Mouse (Mus musculus): Measurements from ENCODE around the gene Tmem245. TPM values are rescaled to one million over a fixed set of nuclear protein-coding genes. Genes with fewer than 3 reads are reported as not detected.
A peak's percentile ranks its signal among the peaks of the same experiment; 100 is the strongest.

The Tmem245 gene
- polyA plus RNA-seq, 1 experiment from 2014 or later = 14.6 TPM

MicroRNAs within 50 kb of the gene (microRNA counts, 519-probe panel; counts per million panel counts)
- 4,552 counts per million, percentile 37 among the panel's probes with 10 or more counts for microRNA mmu-miR-32

Small RNA genes within 50 kb of the gene (microRNA-seq; reads per million reads assigned to microRNA genes)
- gene Mir32 = 249 reads per million, percentile 63 among the genes with 10 or more reads in this experiment

Other genes with a start within 250 kb of the Tmem245 start
- not detected in 2 replicates for gene Gm26657, start 207.4 kb downstream of the Tmem245 start, polyA plus RNA-seq (2016; fragmentation: Nextera tagmentation; extraction: Ambion mirVana)
- gene Actl7b, start 206.0 kb downstream of the Tmem245 start, polyA plus RNA-seq (2016; fragmentation: Nextera tagmentation; extraction: Ambion mirVana) = 0.19 TPM in 1 of 2 replicates, not detected in the other
- gene Actl7a, start 204.0 kb downstream of the Tmem245 start, polyA plus RNA-seq (2016; fragmentation: Nextera tagmentation; extraction: Ambion mirVana) = not detected in 2 replicates
- gene Elp1, start 145.1 kb downstream of the Tmem245 start, polyA plus RNA-seq (2016; fragmentation: Nextera tagmentation; extraction: Ambion mirVana) = 78.4 and 87.6 TPM in 2 replicates
- 21.0 and 24.7 TPM in 2 replicates for gene Fam206a, start 145.1 kb downstream of the Tmem245 start, polyA plus RNA-seq (2016; fragmentation: Nextera tagmentation; extraction: Ambion mirVana)
- 40.2 and 40.4 TPM in 2 replicates for gene Ctnnal1, start 82.2 kb downstream of the Tmem245 start, polyA plus RNA-seq (2016; fragmentation: Nextera tagmentation; extraction: Ambion mirVana)
- 2.2 TPM in 2 replicates for gene Frrs1l, start 43.0 kb upstream of the Tmem245 start, polyA plus RNA-seq (2016; fragmentation: Nextera tagmentation; extraction: Ambion mirVana)
- gene Epb41l4b, start 196.0 kb upstream of the Tmem245 start, polyA plus RNA-seq (2016; fragmentation: Nextera tagmentation; extraction: Ambion mirVana) = 2.2 and 2.4 TPM in 2 replicates

Data from limb, embryonic 12.5 days (tissue).